Mouse (Mus musculus): Measurements from ENCODE around the gene Zfp879. TPM values are rescaled to one million over a fixed set of nuclear protein-coding genes. Genes with fewer than 3 reads are reported as not detected.

The Zfp879 gene
- polyA plus RNA-seq, 1 experiment from 2014 or later: 0.06 TPM

- peaks cover 48% of the 10 kb centered on the region for H3K27me3 ChIP-seq
- 62% methylated on average over 5 of the region's 5 CpGs for WGBS (ENCODE audit: insufficient replicate concordance)
- H3K9me3 ChIP-seq (replicated peaks): no peaks in the 10 kb centered on the region
- H3K4me1 ChIP-seq (replicated peaks): no peaks in the 10 kb centered on the region; the same call in 1 of the 2 replicates
- no peak overlapping the region for H3K4me3 ChIP-seq (replicated peaks)
- H3K36me3 ChIP-seq (replicated peaks): no peaks in the 10 kb centered on the region
- no peak overlapping the region for H3K4me2 ChIP-seq
- ATAC-seq (ENCODE audit: insufficient read depth): no peak
- no peak overlapping the region for H3K9ac ChIP-seq
- no peak overlapping the region for H3K27ac ChIP-seq (replicated peaks)
Observed at GRCm38 (mm10) chr11:50847047-50847446, 5.7 kb upstream of the Zfp879 start.

GRCm38 (mm10) chr11:50845951-50846350, 4.6 kb upstream of the Zfp879 start:
- Histone ChIP-seq H3K36me3 (replicated peaks) (no peaks in the 10 kb centered on the region), H3K27me3 (peaks cover 37% of the 10 kb centered on the region), H3K4me3 (replicated peaks) (no peak overlapping the region), H3K4me2 (no peak overlapping the region), H3K27ac (replicated peaks) (no peak overlapping the region), H3K9ac (no peak overlapping the region), H3K4me1 (replicated peaks) (0 out of 2 replicates have a peak, but pooled peaks cover 3% of the 10 kb centered on the region), H3K9me3 (replicated peaks) (no peaks in the 10 kb centered on the region)
- 75% methylated on average over 3 of the region's 3 CpGs for WGBS (ENCODE audit: insufficient replicate concordance)
- ATAC-seq (ENCODE audit: insufficient read depth): no peak

- no peaks in the 10 kb centered on the region for H3K9me3 ChIP-seq (replicated peaks)
- 46% methylated on average over 4 of the region's 4 CpGs for WGBS (ENCODE audit: insufficient replicate concordance)
- no peak for ATAC-seq (ENCODE audit: insufficient read depth)
Observed at GRCm38 (mm10) chr11:50835727-50836126, 5.6 kb downstream of the Zfp879 start.

GRCm38 (mm10) chr11:50827010-50827953, 14.1 kb downstream of the Zfp879 start, which contains the start of gene Zfp354c:
Zfp354c (minus strand) TSS chr11:50827724.
- H3K27ac ChIP-seq (replicated peaks): no peak within 1 kb of the TSS
- H3K4me1 ChIP-seq (replicated peaks): peaks cover 7% of the 10 kb centered on the region
- WGBS (ENCODE audit: insufficient replicate concordance): 2% methylated on average over 45 of the region's 45 CpGs

More at GRCm38 (mm10) chr11:50835727-50836126, 5.6 kb downstream of the Zfp879 start:
- H3K27me3 ChIP-seq: no peaks in the 10 kb centered on the region
- H3K9ac ChIP-seq: no peak overlapping the region
- H3K4me3 ChIP-seq (replicated peaks): no peak overlapping the region
- H3K4me2 ChIP-seq: no peak overlapping the region
- H3K4me1 ChIP-seq (replicated peaks): no peaks in the 10 kb centered on the region
- H3K27ac ChIP-seq (replicated peaks): no peak overlapping the region
- H3K36me3 ChIP-seq (replicated peaks): 0 out of 2 replicates have a peak, but pooled peaks cover 3% of the 10 kb centered on the region

GRCm38 (mm10) chr11:50826214-50826613, 15.1 kb downstream of the Zfp879 start:
- no peak overlapping the region for H3K9ac ChIP-seq
- H3K4me1 ChIP-seq (replicated peaks): peaks cover 7% of the 10 kb centered on the region
- H3K9me3 ChIP-seq (replicated peaks): no peaks in the 10 kb centered on the region
- no peaks in the 10 kb centered on the region for H3K36me3 ChIP-seq (replicated peaks)
- H3K4me2 ChIP-seq: no peak overlapping the region
- H3K27ac ChIP-seq (replicated peaks): no peak overlapping the region
- no peaks in the 10 kb centered on the region for H3K27me3 ChIP-seq
- H3K4me3 ChIP-seq (replicated peaks): no peak overlapping the region
- WGBS (ENCODE audit: insufficient replicate concordance): 65% methylated on average over 2 of the region's 2 CpGs
- no peak for ATAC-seq (ENCODE audit: insufficient read depth)

More at GRCm38 (mm10) chr11:50827010-50827953, 14.1 kb downstream of the Zfp879 start, which contains the start of gene Zfp354c:
- Histone ChIP-seq H3K4me2 (peak within 1 kb of the TSS; percentile 90), H3K27me3 (no peaks in the 10 kb centered on the region), H3K4me3 (replicated peaks) (peak within 1 kb of the TSS; percentile 71), H3K9ac (peak within 1 kb of the TSS; percentile 56), H3K36me3 (replicated peaks) (no peaks in the 10 kb centered on the region), H3K9me3 (replicated peaks) (no peaks in the 10 kb centered on the region)
- peak; percentile 79 for ATAC-seq (ENCODE audit: insufficient read depth)

GRCm38 (mm10) chr11:50814233-50814632, 27.1 kb downstream of the Zfp879 start:
- Histone ChIP-seq H3K9ac (no peak overlapping the region), H3K27me3 (no peaks in the 10 kb centered on the region), H3K9me3 (replicated peaks) (0 out of 2 replicates have a peak, but pooled peaks cover 3% of the 10 kb centered on the region), H3K27ac (replicated peaks) (no peak overlapping the region), H3K4me3 (replicated peaks) (no peak overlapping the region), H3K4me2 (no peak overlapping the region), H3K36me3 (replicated peaks) (peaks cover 22% of the 10 kb centered on the region), H3K4me1 (replicated peaks) (no peaks in the 10 kb centered on the region)
- WGBS (ENCODE audit: insufficient replicate concordance): 76% methylated on average over 4 of the region's 4 CpGs
- ATAC-seq (ENCODE audit: insufficient read depth): no peak

DNA sequence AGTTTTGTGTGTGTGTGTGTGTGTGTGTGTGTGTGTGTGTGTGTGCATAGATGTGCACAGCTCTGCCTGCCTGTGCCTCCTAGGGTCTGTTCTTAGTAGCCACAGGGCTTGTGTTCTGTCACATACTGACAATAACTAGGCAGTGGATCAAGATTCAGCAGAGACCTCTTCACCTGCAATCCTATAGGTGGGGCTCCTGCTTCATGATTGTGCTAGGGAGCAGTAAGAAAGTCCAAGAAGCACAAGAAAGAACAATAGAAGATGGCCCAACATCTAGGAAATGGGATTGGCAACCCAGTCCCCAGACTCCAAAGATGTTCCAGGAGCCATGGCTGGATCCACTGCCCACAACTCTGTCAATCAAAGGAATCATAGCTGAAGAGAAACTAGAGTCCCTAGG, 42.5 kb downstream of the Zfp879 start:
- ATAC-seq (ENCODE audit: insufficient read depth): no peak
- Histone ChIP-seq H3K27ac (replicated peaks) (no peak overlapping the region), H3K4me3 (replicated peaks) (no peak overlapping the region), H3K27me3 (no peaks in the 10 kb centered on the region), H3K9ac (no peak overlapping the region), H3K4me2 (no peak overlapping the region), H3K9me3 (replicated peaks) (no peaks in the 10 kb centered on the region), H3K36me3 (replicated peaks) (no peaks in the 10 kb centered on the region), H3K4me1 (replicated peaks) (no peaks in the 10 kb centered on the region)

- Histone ChIP-seq H3K4me3 (replicated peaks) (no peak overlapping the region), H3K4me2 (no peak overlapping the region), H3K27ac (replicated peaks) (no peak overlapping the region), H3K9ac (no peak overlapping the region), H3K36me3 (replicated peaks) (no peaks in the 10 kb centered on the region), H3K4me1 (replicated peaks) (no peaks in the 10 kb centered on the region), H3K9me3 (replicated peaks) (no peaks in the 10 kb centered on the region), H3K27me3 (no peaks in the 10 kb centered on the region)
- 70% methylated on average over 11 of the region's 11 CpGs for WGBS (ENCODE audit: insufficient replicate concordance)
- ATAC-seq (ENCODE audit: insufficient read depth): no peak
Observed at GRCm38 (mm10) chr11:50797674-50798073, 43.7 kb downstream of the Zfp879 start.

Other genes starting within 250 kb of the Zfp879 start
- gene Adamts2, start 239.5 kb downstream of the Zfp879 start, polyA plus RNA-seq (2015; fragmentation: Nextera tagmentation; extraction: Ambion mirVana): 1.4 and 1.9 TPM in 2 replicates
- gene Zfp354c, start 13.8 kb downstream of the Zfp879 start, polyA plus RNA-seq (2015; fragmentation: Nextera tagmentation; extraction: Ambion mirVana): 0.81 and 1.1 TPM in 2 replicates
- gene Grm6, start 9.1 kb upstream of the Zfp879 start, polyA plus RNA-seq (2015; fragmentation: Nextera tagmentation; extraction: Ambion mirVana): 0.12 and 0.17 TPM in 2 replicates
- gene Zfp454, start 46.1 kb upstream of the Zfp879 start, polyA plus RNA-seq (2015; fragmentation: Nextera tagmentation; extraction: Ambion mirVana): 0.28 and 0.30 TPM in 2 replicates
- gene Zfp2, start 74.6 kb upstream of the Zfp879 start, polyA plus RNA-seq (2015; fragmentation: Nextera tagmentation; extraction: Ambion mirVana): 1.8 and 2.2 TPM in 2 replicates
- 0.14 TPM in 1 of 2 replicates, not detected in the other for gene Zfp354b, start 90.1 kb upstream of the Zfp879 start, polyA plus RNA-seq (2015; fragmentation: Nextera tagmentation; extraction: Ambion mirVana)
- not detected in 2 replicates for gene 4933414I15Rik, start 102.2 kb upstream of the Zfp879 start, polyA plus RNA-seq (2015; fragmentation: Nextera tagmentation; extraction: Ambion mirVana)
- gene Prop1, start 112.2 kb upstream of the Zfp879 start, polyA plus RNA-seq (2015; fragmentation: Nextera tagmentation; extraction: Ambion mirVana): not detected in 2 replicates
- not detected in 2 replicates for gene Olfr1378, start 125.0 kb upstream of the Zfp879 start, polyA plus RNA-seq (2015; fragmentation: Nextera tagmentation; extraction: Ambion mirVana)
- not detected in 2 replicates for gene Olfr1377, start 140.4 kb upstream of the Zfp879 start, polyA plus RNA-seq (2015; fragmentation: Nextera tagmentation; extraction: Ambion mirVana)
- not detected in 2 replicates for gene Olfr51, start 162.0 kb upstream of the Zfp879 start, polyA plus RNA-seq (2015; fragmentation: Nextera tagmentation; extraction: Ambion mirVana)
- not detected in 2 replicates for gene Olfr54, start 172.7 kb upstream of the Zfp879 start, polyA plus RNA-seq (2015; fragmentation: Nextera tagmentation; extraction: Ambion mirVana)
- not detected in 2 replicates for gene Olfr1375, start 206.6 kb upstream of the Zfp879 start, polyA plus RNA-seq (2015; fragmentation: Nextera tagmentation; extraction: Ambion mirVana)
- gene Zfp354a, start 217.7 kb upstream of the Zfp879 start, polyA plus RNA-seq (2015; fragmentation: Nextera tagmentation; extraction: Ambion mirVana): 1.1 and 1.6 TPM in 2 replicates